Mouse (Mus musculus) heart, embryonic 14.5 days (tissue): ENCODE measurements at regions not wholly inside any gene's neighbourhood (a gene's known extent, or its start where the extent isn't known, plus 50 kb on each side); places are given as distances from the start of the nearest gene placed in this dataset.

Source experiments
- ATAC-seq: fragments of 200-750 bp; cut with Nextera tagmentation; 2 replicates; pipeline ENCODE4 v1.8.0; 2017; ENCODE audit warnings: low read depth, moderate TSS enrichment; ENCODE audit not compliant: insufficient number of reproducible peaks, insufficient read depth, low FRiP score
- H3K27ac ChIP-seq, 2 experiments: fragments of 200-500 bp in 1 of 2; fragments of 300-500 bp in 1 of 2; sonication (generic) in 1 of 2; replicated peaks in 1 of 2; 2 replicates each; pipeline ENCODE4 v1.5.1; 2012 to 2014; ENCODE audit warnings: low read depth in 2 of 2, low read length in 2 of 2, control low read depth in 1 of 2, mild to moderate bottlenecking in 1 of 2, mixed read lengths in 1 of 2; ENCODE audit not compliant: control insufficient read depth in 1 of 2, insufficient read depth in 1 of 2
- H3K27me3 ChIP-seq: fragments of 300-500 bp; sonication (generic); 2 replicates; pipeline ENCODE4 v1.6.1; 2014; ENCODE audit warnings: mild to moderate bottlenecking, low read length, control low read depth; ENCODE audit not compliant: control insufficient read depth, insufficient read depth
- H3K36me3 ChIP-seq: fragments of 300-500 bp; sonication (generic); 2 replicates; pipeline ENCODE4 v1.6.1; 2014; ENCODE audit warnings: mild to moderate bottlenecking, control low read depth, low read length, mixed read lengths; ENCODE audit not compliant: control insufficient read depth, insufficient read depth
- H3K4me1 ChIP-seq, 2 experiments: fragments of 200-500 bp in 1 of 2; fragments of 300-500 bp in 1 of 2; sonication (generic) in 1 of 2; 2 replicates each; pipeline ENCODE4 v1.6.1; 2012 to 2014; ENCODE audit warnings: low read length in 2 of 2, control low read depth in 1 of 2, mixed read lengths in 1 of 2; ENCODE audit not compliant: control insufficient read depth in 2 of 2, insufficient read depth in 2 of 2
- H3K4me2 ChIP-seq: fragments of 300-500 bp; sonication (generic); 2 replicates; pipeline ENCODE4 v1.6.1; 2014; ENCODE audit warnings: mild to moderate bottlenecking, low read length
- H3K4me3 ChIP-seq, 2 experiments: fragments of 200-500 bp in 1 of 2; fragments of 300-500 bp in 1 of 2; sonication (generic) in 1 of 2; 2 replicates each; pipeline ENCODE4 v1.5.1; 2012 to 2014; ENCODE audit warnings: low read length in 2 of 2, mild to moderate bottlenecking in 2 of 2, control low read depth in 1 of 2, low read depth in 1 of 2, moderate library complexity in 1 of 2; ENCODE audit not compliant: control insufficient read depth in 1 of 2, insufficient read depth in 1 of 2
- H3K9ac ChIP-seq: fragments of 300-500 bp; sonication (generic); 2 replicates; pipeline ENCODE4 v1.6.1; 2014; ENCODE audit warnings: mild to moderate bottlenecking, low read length
- H3K9me3 ChIP-seq: fragments of 300-500 bp; sonication (generic); 2 replicates; pipeline ENCODE4 v1.6.1; 2016; ENCODE audit warnings: low read length, control low read depth; ENCODE audit not compliant: control insufficient read depth
- WGBS: fragments of 180-500 bp; shearing (Covaris S2); extraction: QIAGEN DNeasy Blood & Tissue Kit; methylation state at CpG from one replicate; pipeline ENCODE4 v1.1.7; 2014; 5-methylcytosine and 5-hydroxymethylcytosine counted together

DNA sequence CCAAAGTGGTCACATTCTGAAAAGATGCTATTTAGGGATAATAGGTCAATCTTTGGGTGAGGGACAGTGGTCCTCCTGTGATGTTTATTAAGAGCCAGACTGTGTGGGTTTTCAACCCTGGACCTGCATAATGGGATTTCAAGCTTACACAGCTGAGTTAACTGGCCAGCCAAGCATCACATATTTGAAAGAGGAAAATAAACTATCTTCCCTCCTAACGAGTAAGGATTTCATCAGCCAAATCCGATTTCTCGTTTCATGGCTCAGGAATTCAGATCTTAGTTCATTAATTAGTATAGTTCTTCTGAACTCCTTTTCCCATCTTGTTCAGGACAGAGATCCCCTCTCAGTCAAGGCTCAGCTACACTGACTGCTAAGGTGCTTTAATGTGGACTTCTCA is 120.1 kb upstream of the Tut7 start:
- H3K27me3 ChIP-seq, result no peaks in the 10 kb centered on the region
- H3K27ac ChIP-seq, result no peak overlapping the region
- H3K9me3 ChIP-seq, result no peaks in the 10 kb centered on the region
- H3K36me3 ChIP-seq, result no peaks in the 10 kb centered on the region
- no peak overlapping the region for H3K9ac ChIP-seq
- peaks cover under 1 to 2% of the 10 kb centered on the region in 2 experiments; a peak in 2 of 4 replicates for H3K4me1 ChIP-seq
- WGBS, result 92% methylated on average over 3 of the region's 3 CpGs
- H3K4me2 ChIP-seq, result no peak overlapping the region
- no peak overlapping the region for H3K4me3 ChIP-seq
- no peak for ATAC-seq

DNA sequence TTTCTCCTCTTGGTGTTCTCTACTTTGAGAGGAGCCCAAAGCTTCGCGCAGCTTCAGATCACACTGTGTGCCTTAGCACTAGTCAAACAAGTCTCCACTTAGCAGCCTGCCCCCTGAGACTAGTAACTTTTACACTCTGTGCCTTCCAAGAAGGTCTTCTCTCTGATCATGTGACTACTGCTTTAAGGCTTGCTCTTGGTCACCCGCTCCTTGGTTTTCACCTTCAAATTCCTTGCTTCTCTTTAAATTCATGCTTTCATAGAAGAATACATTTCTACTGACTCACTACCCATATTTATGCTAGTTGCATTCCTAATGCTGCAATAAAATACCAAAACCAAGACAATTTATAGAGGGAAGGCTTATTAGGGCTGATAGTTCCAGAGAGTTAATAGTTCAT is 118.6 kb upstream of the Tut7 start:
- no peak for ATAC-seq
- H3K4me1 ChIP-seq, result peaks cover 0 to 2% of the 10 kb centered on the region in 2 experiments; a peak in 1 of 4 replicates
- H3K27ac ChIP-seq, result no peak overlapping the region
- H3K4me3 ChIP-seq, result no peak overlapping the region
- no peaks in the 10 kb centered on the region for H3K27me3 ChIP-seq
- 58% methylated on average over 3 of the region's 3 CpGs for WGBS
- no peak overlapping the region for H3K4me2 ChIP-seq
- no peak overlapping the region for H3K9ac ChIP-seq
- no peaks in the 10 kb centered on the region for H3K36me3 ChIP-seq
- no peaks in the 10 kb centered on the region for H3K9me3 ChIP-seq

DNA sequence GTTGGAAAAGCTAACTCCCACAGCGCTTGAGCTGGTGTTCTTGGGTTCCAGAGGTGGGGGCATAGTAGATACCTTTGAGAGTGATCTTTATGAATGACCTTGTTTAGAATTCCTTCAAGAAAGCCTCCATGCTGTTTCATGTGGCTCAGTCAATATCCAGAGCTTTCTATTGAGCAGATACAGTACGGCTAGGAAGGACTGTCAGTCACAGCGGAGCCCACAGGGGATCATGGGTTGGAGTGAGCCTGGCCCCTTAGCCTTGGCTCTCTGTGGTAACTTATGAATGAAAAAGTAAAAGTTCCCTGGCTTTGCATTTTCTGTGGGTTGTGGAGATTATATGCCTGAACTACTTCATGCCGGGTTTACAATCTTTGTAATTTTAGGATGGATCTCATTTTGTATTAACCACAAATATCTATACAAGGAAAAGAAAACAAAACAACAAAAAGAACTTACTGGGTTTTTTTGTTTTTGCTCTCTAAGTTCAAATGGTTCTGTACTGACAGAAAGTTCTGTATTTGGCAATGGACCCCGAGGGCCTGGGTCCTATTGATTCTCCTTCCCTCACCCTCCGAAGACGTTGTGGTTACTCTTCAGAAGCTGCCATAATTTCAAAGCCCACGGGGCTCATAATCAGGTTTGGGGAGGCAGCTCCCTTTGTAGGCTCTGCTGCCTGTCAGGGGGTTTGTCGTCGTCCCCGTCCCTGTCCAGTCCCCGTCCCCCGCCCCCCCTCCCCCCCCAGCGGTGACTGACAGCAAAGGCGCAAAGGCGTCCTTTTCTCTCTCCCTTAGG is 117.7 kb upstream of the Tut7 start:
- Histone ChIP-seq H3K27me3 (no peaks in the 10 kb centered on the region), H3K27ac (no peak overlapping the region), H3K4me1 (peaks cover 0 to 2% of the 10 kb centered on the region in 2 experiments; a peak in 1 of 4 replicates), H3K9me3 (no peaks in the 10 kb centered on the region), H3K4me2 (peak overlapping the region; percentile 50), H3K9ac (no peak overlapping the region), H3K4me3 (no peak overlapping the region), H3K36me3 (no peaks in the 10 kb centered on the region)
- no peak for ATAC-seq
- WGBS, result 24% methylated on average over 16 of the region's 16 CpGs

DNA sequence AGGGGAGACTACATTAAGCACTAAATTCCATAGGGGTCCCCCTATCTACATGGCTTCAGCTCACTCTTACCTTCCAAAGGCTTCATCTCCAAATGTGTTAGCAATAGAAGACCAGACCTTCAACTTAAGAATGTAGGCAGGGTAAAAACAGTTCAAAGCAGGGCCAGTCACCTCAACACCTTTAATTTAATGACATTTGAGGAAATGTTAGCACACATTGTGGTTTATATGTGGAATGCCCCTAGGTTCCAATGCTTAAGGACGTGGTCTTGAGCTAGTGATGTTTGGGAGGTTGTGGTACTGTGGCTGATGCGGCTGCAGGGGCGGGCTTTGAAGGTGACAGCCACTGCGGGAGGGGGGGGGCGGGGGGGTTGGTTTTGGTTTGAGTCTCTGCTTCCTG is 116.9 kb upstream of the Tut7 start:
- Histone ChIP-seq H3K4me2 (no peak overlapping the region), H3K4me3 (no peak overlapping the region), H3K27me3 (no peaks in the 10 kb centered on the region), H3K36me3 (no peaks in the 10 kb centered on the region), H3K9me3 (no peaks in the 10 kb centered on the region), H3K27ac (no peak overlapping the region), H3K9ac (no peak overlapping the region), H3K4me1 (peaks cover 0 to 2% of the 10 kb centered on the region in 2 experiments; a peak in 1 of 4 replicates)
- ATAC-seq, result no peak
- WGBS, result 52% methylated on average over 5 of the region's 5 CpGs

DNA sequence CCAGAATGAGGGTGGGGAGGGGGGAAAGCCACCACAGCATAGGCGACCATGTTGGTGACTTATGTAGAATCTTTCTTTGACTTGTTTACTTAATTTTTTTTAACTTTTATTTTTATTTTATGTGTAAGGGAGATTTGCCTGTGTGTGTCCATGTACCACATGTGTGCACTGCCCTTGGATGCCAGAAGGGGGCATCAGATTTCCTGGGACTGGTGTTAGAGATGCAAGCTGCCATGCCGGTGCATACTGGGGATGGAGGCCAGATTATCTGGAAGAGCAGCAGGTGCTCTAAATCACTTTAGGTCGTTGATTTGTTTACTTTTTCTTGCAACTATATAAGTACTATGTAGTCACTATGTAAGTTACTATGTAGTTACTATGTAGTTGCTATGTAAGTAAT is 114.2 kb upstream of the Tut7 start:
- Histone ChIP-seq H3K4me2 (no peak overlapping the region), H3K9me3 (no peaks in the 10 kb centered on the region), H3K27me3 (no peaks in the 10 kb centered on the region), H3K36me3 (no peaks in the 10 kb centered on the region), H3K9ac (no peak overlapping the region), H3K4me3 (no peak overlapping the region), H3K27ac (no peak overlapping the region), H3K4me1 (peaks cover 0 to 2% of the 10 kb centered on the region in 2 experiments; a peak in 1 of 4 replicates)
- ATAC-seq, result no peak
- WGBS, result 60% methylated on average over 3 of the region's 3 CpGs

DNA sequence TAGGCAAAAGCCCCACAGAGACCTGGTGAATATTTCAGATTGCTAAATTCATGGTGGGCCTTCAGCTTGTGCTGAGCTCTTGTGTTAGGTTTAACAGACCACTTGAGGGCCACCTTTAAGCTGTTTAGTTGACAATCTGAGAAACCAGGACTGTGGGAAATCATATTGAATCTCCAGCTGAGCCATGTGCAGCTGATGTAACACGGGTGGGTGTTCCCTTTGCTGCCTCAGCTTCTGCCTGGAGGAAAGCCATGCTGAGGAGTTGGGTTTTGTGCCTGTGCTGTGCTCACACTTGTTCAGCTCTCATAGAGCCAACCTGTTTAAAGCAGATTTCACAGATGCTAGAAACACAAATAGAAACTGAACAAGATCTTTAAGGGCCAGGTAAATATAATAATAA is 111.6 kb upstream of the Tut7 start:
- Histone ChIP-seq H3K9ac (no peak overlapping the region), H3K4me1 (peaks cover 0 to 1% of the 10 kb centered on the region in 2 experiments; a peak in 1 of 4 replicates), H3K36me3 (no peaks in the 10 kb centered on the region), H3K4me2 (no peak overlapping the region), H3K4me3 (no peak overlapping the region), H3K27ac (no peak overlapping the region), H3K9me3 (no peaks in the 10 kb centered on the region), H3K27me3 (no peaks in the 10 kb centered on the region)
- no peak for ATAC-seq
- WGBS, result 34% methylated on average over 1 of the region's 1 CpGs

DNA sequence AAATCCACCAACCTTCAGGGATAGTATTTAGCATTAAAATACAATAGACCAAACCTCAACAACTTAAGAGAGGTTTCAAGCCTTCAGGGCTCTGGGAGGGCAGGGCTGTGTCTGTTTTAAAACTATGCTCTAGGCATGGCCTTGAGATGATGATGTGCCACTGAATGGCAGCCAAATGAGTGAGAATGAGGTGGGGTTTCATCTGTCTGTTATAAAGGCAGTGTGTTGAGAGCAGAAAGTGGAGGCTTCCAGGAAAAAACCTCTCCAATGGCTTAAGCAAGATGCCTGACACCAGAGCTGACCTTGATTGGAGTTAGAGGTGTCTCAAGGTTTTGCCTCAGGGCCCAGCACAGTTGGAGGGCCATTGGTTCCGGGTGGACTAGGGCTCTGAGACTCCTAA is 111.1 kb upstream of the Tut7 start:
- ATAC-seq, result no peak
- Histone ChIP-seq H3K9ac (no peak overlapping the region), H3K4me2 (no peak overlapping the region), H3K27ac (no peak overlapping the region), H3K36me3 (no peaks in the 10 kb centered on the region), H3K27me3 (no peaks in the 10 kb centered on the region), H3K4me3 (no peak overlapping the region), H3K4me1 (peaks cover 0 to 2% of the 10 kb centered on the region in 2 experiments; a peak in 1 of 4 replicates), H3K9me3 (no peaks in the 10 kb centered on the region)
- WGBS, result 87% methylated on average over 1 of the region's 1 CpGs
